Mouse (Mus musculus) heart, embryonic 16.5 days (tissue): ENCODE measurements around the gene Fam47e. TPM values are rescaled to one million over a fixed set of nuclear protein-coding genes. Genes with fewer than 3 reads are reported as not detected.
A peak's percentile ranks its signal among the peaks of the same experiment; 100 is the strongest.

Source experiments
- ATAC-seq: fragments of 200-750 bp; cut with Nextera tagmentation; replicated peaks from 2 replicates; pipeline ENCODE4 v1.8.0; 2017; ENCODE audit warnings: moderate number of reproducible peaks; ENCODE audit not compliant: insufficient read depth, low FRiP score; ENCODE audit errors: extremely low read depth
- H3K27ac ChIP-seq: fragments of 300-500 bp; sonication (generic); 2 replicates; pipeline ENCODE4 v1.5.1; 2014; ENCODE audit warnings: mild to moderate bottlenecking, low read length, control low read depth, moderate library complexity
- H3K27me3 ChIP-seq: fragments of 300-500 bp; sonication (generic); 2 replicates; pipeline ENCODE4 v1.6.1; 2014; ENCODE audit warnings: low read length, mixed read lengths; ENCODE audit not compliant: control insufficient read depth, insufficient read depth
- H3K36me3 ChIP-seq: fragments of 300-500 bp; sonication (generic); 2 replicates; pipeline ENCODE4 v1.6.1; 2014; ENCODE audit not compliant: control insufficient read depth, insufficient read depth
- H3K4me1 ChIP-seq: fragments of 300-500 bp; sonication (generic); 2 replicates; pipeline ENCODE4 v1.6.1; 2014; ENCODE audit warnings: low read length, mixed read lengths; ENCODE audit not compliant: control insufficient read depth, insufficient read depth
- H3K4me2 ChIP-seq: fragments of 300-500 bp; sonication (generic); 2 replicates; pipeline ENCODE4 v1.6.1; 2014; ENCODE audit warnings: low read depth, mild to moderate bottlenecking, control low read depth, low read length
- H3K4me3 ChIP-seq: fragments of 300-500 bp; sonication (generic); 2 replicates; pipeline ENCODE4 v1.5.1; 2014; ENCODE audit warnings: mild to moderate bottlenecking, control low read depth, low read length
- H3K9ac ChIP-seq: fragments of 300-500 bp; sonication (generic); 2 replicates; pipeline ENCODE4 v1.6.1; 2014; ENCODE audit warnings: low read length, control low read depth
- H3K9me3 ChIP-seq: fragments of 300-500 bp; sonication (generic); replicated peaks from 2 replicates; pipeline ENCODE4 v1.6.1; 2016; ENCODE audit warnings: low read length; ENCODE audit not compliant: control insufficient read depth
- WGBS: fragments of 180-500 bp; shearing (Covaris S2); extraction: QIAGEN DNeasy Blood & Tissue Kit; methylation state at CpG from one replicate; pipeline ENCODE4 v1.1.7; 2014; 5-methylcytosine and 5-hydroxymethylcytosine counted together
- polyA plus RNA-seq: library from polyadenylated mRNA; unstranded; fragments of >200 nt; fragmentation: Nextera tagmentation; extraction: Ambion mirVana; gene quantifications from 2 replicates; pipeline ENCODE4 v1.2.1, GENCODE M21; 2015

Gene Fam47e
- polyA plus RNA-seq, 1 experiment from 2014 or later: 0.56 TPM

DNA sequence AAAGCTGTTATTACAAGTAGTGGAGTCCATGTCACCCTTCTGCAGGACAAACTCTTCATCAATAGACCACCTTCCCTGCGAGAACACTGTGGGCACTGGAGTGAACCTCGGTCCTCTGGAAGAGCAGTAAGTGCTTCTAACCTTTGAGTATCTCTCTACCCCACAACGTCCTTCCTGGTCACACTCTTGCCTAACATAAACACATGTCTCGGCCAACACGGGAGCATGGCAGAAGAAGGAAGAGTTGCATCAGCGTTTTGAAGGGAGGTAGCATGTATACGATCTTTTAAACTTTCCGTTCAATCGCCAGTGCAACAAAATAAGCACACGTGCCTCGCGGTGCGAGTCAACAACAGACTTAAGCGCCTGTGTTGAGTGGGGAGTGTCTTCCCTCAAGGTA lies 24.7 kb downstream of the Fam47e start:
- Histone ChIP-seq H3K27ac (no peak overlapping the region), H3K4me1 (no peaks in the 10 kb centered on the region), H3K27me3 (no peaks in the 10 kb centered on the region), H3K9ac (no peak overlapping the region), H3K4me3 (no peak overlapping the region), H3K4me2 (no peak overlapping the region), H3K9me3 (peaks cover 2% of the 10 kb centered on the region; the same call in 1 of the 2 replicates), H3K36me3 (no peaks in the 10 kb centered on the region)
- ATAC-seq: no peak
- 79% methylated on average over 14 of the region's 14 CpGs for WGBS

DNA sequence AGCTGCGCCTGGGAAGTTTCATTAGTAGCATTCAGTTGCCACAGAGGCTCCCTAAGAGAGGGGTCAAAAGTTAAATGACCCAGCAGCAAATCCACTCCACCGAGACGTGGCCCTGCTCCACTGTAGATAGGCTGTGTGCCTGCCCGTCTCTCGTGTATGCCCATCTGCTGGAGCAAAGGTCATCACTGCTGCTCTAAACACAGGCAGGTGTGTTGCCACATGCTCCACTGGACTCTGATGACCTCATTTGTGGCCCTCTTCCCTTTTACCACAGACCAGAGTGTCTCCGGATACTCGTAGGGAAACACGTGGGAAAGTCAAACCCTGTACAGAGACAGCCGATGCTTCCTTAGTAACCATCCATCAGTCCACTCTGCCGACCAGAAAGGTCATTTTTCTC lies 31.1 kb downstream of the Fam47e start:
- Histone ChIP-seq H3K9me3 (no peaks in the 10 kb centered on the region), H3K27me3 (no peaks in the 10 kb centered on the region), H3K27ac (no peak overlapping the region), H3K9ac (no peak overlapping the region), H3K4me2 (no peak overlapping the region), H3K4me1 (0 out of 2 replicates have a peak, but pooled peaks cover 2% of the 10 kb centered on the region), H3K4me3 (no peak overlapping the region), H3K36me3 (no peaks in the 10 kb centered on the region)
- WGBS: 53% methylated on average over 10 of the region's 10 CpGs
- no peak for ATAC-seq

DNA sequence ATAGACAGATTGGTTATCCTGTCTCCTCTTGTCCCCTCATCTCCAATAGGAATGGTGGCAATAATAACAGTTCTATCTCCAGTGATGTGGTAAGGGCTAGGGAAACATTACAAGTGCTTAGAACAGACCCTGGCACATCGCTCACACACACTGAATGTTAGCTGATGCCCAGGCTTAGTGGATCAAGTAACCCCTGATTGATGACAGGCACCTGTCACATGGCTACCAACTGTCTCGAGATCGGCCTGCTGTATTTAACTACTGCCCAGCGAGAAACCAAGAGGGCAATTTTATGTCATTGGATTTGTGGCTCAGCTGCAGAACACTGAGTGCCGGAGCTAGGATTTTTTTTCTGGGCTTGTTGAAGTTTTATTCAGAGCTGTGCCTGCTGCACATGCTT lies 40.2 kb downstream of the Fam47e start:
- no peak for ATAC-seq
- 57% methylated on average over 5 of the region's 5 CpGs for WGBS
- no peaks in the 10 kb centered on the region for H3K27me3 ChIP-seq

GRCm38 (mm10) chr5:92596865-92597264 lies 42.0 kb downstream of the Fam47e start:
- WGBS: 86% methylated on average over 8 of the region's 8 CpGs
- Histone ChIP-seq H3K27me3 (no peaks in the 10 kb centered on the region), H3K4me2 (no peak overlapping the region), H3K4me1 (no peaks in the 10 kb centered on the region), H3K9me3 (no peaks in the 10 kb centered on the region), H3K27ac (no peak overlapping the region), H3K4me3 (no peak overlapping the region), H3K9ac (no peak overlapping the region), H3K36me3 (no peaks in the 10 kb centered on the region)
- no peak for ATAC-seq

More for the DNA sequence above, 40.2 kb downstream of the Fam47e start:
- H3K27ac ChIP-seq: no peak overlapping the region
- no peak overlapping the region for H3K4me3 ChIP-seq
- H3K4me1 ChIP-seq: no peaks in the 10 kb centered on the region
- H3K9me3 ChIP-seq: no peaks in the 10 kb centered on the region
- no peak overlapping the region for H3K4me2 ChIP-seq
- no peak overlapping the region for H3K9ac ChIP-seq
- H3K36me3 ChIP-seq: no peaks in the 10 kb centered on the region

DNA sequence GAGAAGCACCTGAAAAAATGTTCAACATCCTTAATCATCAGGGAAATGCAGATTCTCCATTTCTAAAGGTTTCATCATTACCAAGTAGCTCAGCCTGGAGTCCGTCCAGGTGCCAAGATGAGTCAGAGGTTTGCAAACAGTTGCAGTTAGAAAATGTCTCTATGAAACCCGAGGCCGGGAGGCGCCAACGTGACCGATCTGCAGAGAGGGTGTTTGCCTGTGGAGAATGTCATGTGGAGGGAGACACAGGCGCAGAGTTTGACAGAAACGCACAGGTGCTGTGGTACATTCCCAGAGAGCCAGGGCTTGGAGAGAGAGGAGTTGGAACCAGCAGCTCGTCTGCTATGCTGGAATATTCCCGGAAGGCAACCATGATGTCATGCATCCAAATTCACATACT lies 44.2 kb downstream of the Fam47e start:
- 61% methylated on average over 10 of the region's 10 CpGs for WGBS
- ATAC-seq: no peak
- H3K9ac ChIP-seq: no peak overlapping the region
- peaks cover 1% of the 10 kb centered on the region for H3K4me1 ChIP-seq
- no peak overlapping the region for H3K4me3 ChIP-seq
- H3K4me2 ChIP-seq: no peak overlapping the region
- no peaks in the 10 kb centered on the region for H3K36me3 ChIP-seq
- H3K27me3 ChIP-seq: no peaks in the 10 kb centered on the region
- no peak overlapping the region for H3K27ac ChIP-seq
- no peaks in the 10 kb centered on the region for H3K9me3 ChIP-seq

- peak within 1 kb of the TSS; percentile 58 for H3K27ac ChIP-seq
- H3K4me3 ChIP-seq: peak within 1 kb of the TSS; percentile 60
- ATAC-seq: peak; percentile 92
- peaks cover 18% of the 10 kb centered on the region for H3K4me1 ChIP-seq
- peak within 1 kb of the TSS; percentile 73 for H3K9ac ChIP-seq
- WGBS: under 1% methylated on average over 69 of the region's 69 CpGs
- H3K27me3 ChIP-seq: no peaks in the 10 kb centered on the region
- H3K9me3 ChIP-seq: no peaks in the 10 kb centered on the region
- H3K36me3 ChIP-seq: peaks cover 17% of the 10 kb centered on the region
- H3K4me2 ChIP-seq: peak within 1 kb of the TSS; percentile 70
These were observed 48.1 kb downstream of the Fam47e start, which contains the start of gene Stbd1 for GRCm38 (mm10) chr5:92602691-92603690. Gene Stbd1, plus strand, starts transcription at chr5:92603041.

DNA sequence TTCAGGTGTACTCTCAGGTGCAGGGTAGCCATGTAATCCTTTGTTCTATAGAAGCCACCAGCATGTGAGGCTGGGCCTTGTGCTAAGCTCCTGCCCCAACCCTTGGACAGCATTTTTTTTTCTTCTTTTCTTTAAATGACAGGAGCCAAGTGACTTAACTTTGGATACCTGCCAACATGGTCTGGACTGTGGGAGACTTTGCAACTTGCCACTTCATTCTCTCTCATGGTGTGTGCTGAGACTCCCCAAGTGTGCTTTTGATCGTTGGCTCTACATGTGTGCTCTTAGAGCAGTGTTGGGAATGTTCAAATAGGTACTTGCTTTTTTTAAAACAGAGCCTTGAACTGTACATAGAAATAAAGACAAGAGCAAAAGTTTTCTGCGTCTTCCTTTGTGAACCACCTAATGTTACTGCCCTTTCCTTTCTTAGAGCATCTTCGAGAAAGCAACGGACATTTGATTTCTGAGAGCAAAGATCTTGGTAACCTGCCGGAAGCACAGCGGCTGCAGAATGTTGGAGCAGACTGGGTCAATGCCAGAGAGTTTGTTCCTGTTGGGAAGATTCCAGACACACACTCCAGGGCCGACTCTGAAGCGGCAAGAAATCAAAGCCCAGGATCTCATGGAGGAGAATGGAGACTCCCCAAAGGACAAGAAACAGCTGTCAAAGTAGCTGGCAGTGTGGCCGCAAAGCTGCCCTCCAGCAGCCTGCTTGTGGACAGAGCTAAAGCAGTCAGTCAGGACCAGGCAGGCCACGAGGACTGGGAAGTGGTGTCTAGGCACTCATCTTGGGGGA lies 49.8 kb downstream of the Fam47e start:
- 40% methylated on average over 10 of the region's 10 CpGs for WGBS
- no peaks in the 10 kb centered on the region for H3K27me3 ChIP-seq
- H3K4me2 ChIP-seq: peak overlapping the region; percentile 70
- H3K9ac ChIP-seq: peak overlapping the region; percentile 73
- no peak for ATAC-seq
- H3K9me3 ChIP-seq: no peaks in the 10 kb centered on the region
- H3K27ac ChIP-seq: peak overlapping the region; percentile 58
- peak overlapping the region; percentile 60 for H3K4me3 ChIP-seq
- peaks cover 18% of the 10 kb centered on the region for H3K4me1 ChIP-seq
- peaks cover 17% of the 10 kb centered on the region for H3K36me3 ChIP-seq

- no peak for ATAC-seq
- Histone ChIP-seq H3K9ac (no peak overlapping the region), H3K4me2 (no peak overlapping the region), H3K27ac (no peak overlapping the region), H3K9me3 (no peaks in the 10 kb centered on the region), H3K4me1 (peaks cover 18% of the 10 kb centered on the region), H3K27me3 (no peaks in the 10 kb centered on the region), H3K4me3 (no peak overlapping the region), H3K36me3 (peaks cover 17% of the 10 kb centered on the region)
- 87% methylated on average over 5 of the region's 5 CpGs for WGBS
These were observed 52.8 kb downstream of the Fam47e start for GRCm38 (mm10) chr5:92607492-92608229.
